Mouse (Mus musculus) activated CD4-positive, CD25-positive, alpha-beta regulatory T cell, adult 4 months (primary cell): ENCODE data around the gene Cfap100. TPM values are rescaled to one million over a fixed set of nuclear protein-coding genes. Genes with fewer than 3 reads are reported as not detected.

Experiments
- ATAC-seq: one replicate; pipeline ENCODE4 v1.8.0; 2017
- polyA plus RNA-seq, 2 experiments: library from polyadenylated mRNA; unstranded; fragments of 100-300 nt; shearing (Covaris generic); gene quantifications; one replicate each; pipeline ENCODE4 v1.2.1; 2017

The Cfap100 gene
- polyA plus RNA-seq, 2 experiments from 2014 or later: 0.25 TPM; not detected in 1

GRCm38 (mm10) chr6:90374647-90375046, 54.0 kb downstream of the Cfap100 start:
- no peak for ATAC-seq

- ATAC-seq: peak; percentile 58
Measured at GRCm38 (mm10) chr6:90369725-90370553, 58.7 kb downstream of the Cfap100 start.

GRCm38 (mm10) chr6:90368976-90369724, 59.4 kb downstream of the Cfap100 start, which contains the start of gene Zxdc:
Gene Zxdc, plus strand, starts transcription at chr6:90369492.
- ATAC-seq: peak; percentile 91

GRCm38 (mm10) chr6:90363301-90363700, 65.3 kb downstream of the Cfap100 start:
- ATAC-seq: no peak

GRCm38 (mm10) chr6:90360922-90361614, 67.5 kb downstream of the Cfap100 start:
- ATAC-seq: no peak

GRCm38 (mm10) chr6:90360024-90360781, 68.4 kb downstream of the Cfap100 start:
- no peak for ATAC-seq

- ATAC-seq: no peak
Measured at GRCm38 (mm10) chr6:90359445-90359844, 69.2 kb downstream of the Cfap100 start.

- ATAC-seq: no peak
Measured at GRCm38 (mm10) chr6:90358142-90358541, 70.5 kb downstream of the Cfap100 start.

Other genes starting within 250 kb of the Cfap100 start
- gene V1ra8, start 226.0 kb downstream of the Cfap100 start, polyA plus RNA-seq: not detected
- gene Vmn1r53, start 204.4 kb downstream of the Cfap100 start, polyA plus RNA-seq: not detected
- under 1 TPM in 1 of 2 experiments, not detected in 1; 0.17 TPM for gene Vmn1r54, start 182.5 kb downstream of the Cfap100 start, polyA plus RNA-seq
- not detected for gene BC048671, start 127.6 kb downstream of the Cfap100 start, polyA plus RNA-seq
- not detected for gene Chst13, start 103.6 kb downstream of the Cfap100 start, polyA plus RNA-seq
- not detected for gene Uroc1, start 95.5 kb downstream of the Cfap100 start, polyA plus RNA-seq
- gene Zxdc, start 59.3 kb downstream of the Cfap100 start, polyA plus RNA-seq: 1 to 10 TPM; 4.9 to 8.5 TPM
- not detected for gene Klf15, start 33.8 kb upstream of the Cfap100 start, polyA plus RNA-seq
- gene Aldh1l1, start 57.6 kb upstream of the Cfap100 start, polyA plus RNA-seq: 1 to 10 TPM in 1 of 2 experiments, under 1 TPM in 1; 0.44 to 1.7 TPM
- 1 to 10 TPM; 5.3 to 5.8 TPM for gene Slc41a3, start 175.9 kb upstream of the Cfap100 start, polyA plus RNA-seq